Mouse (Mus musculus) kidney, embryonic 15.5 days (tissue): ENCODE results near the gene Birc5. TPM values are rescaled to one million over a fixed set of nuclear protein-coding genes. Genes with fewer than 3 reads are reported as not detected.
"Not testable (repeated sequence)": the region's sequence is repeated elsewhere in the genome, so short reads cannot be mapped to it uniquely, and the experiment has no call there.

ENCODE experiments used
- ATAC-seq: fragments of 200-750 bp; cut with Nextera tagmentation; replicated peaks from 2 replicates; pipeline ENCODE4 v1.8.0; 2017; ENCODE audit warnings: moderate TSS enrichment; ENCODE audit not compliant: low FRiP score
- H3K27ac ChIP-seq: fragments of 300-500 bp; sonication (generic); 2 replicates; pipeline ENCODE4 v1.5.1; 2015; ENCODE audit warnings: mild to moderate bottlenecking, inconsistent platforms
- H3K27me3 ChIP-seq: fragments of 300-500 bp; sonication (generic); 2 replicates; pipeline ENCODE4 v1.6.1; 2015; ENCODE audit warnings: inconsistent platforms
- H3K36me3 ChIP-seq: fragments of 300-500 bp; sonication (generic); 2 replicates; pipeline ENCODE4 v1.6.1; 2015; ENCODE audit warnings: inconsistent platforms
- H3K4me1 ChIP-seq: fragments of 300-500 bp; sonication (generic); 2 replicates; pipeline ENCODE4 v1.6.1; 2015; ENCODE audit warnings: inconsistent platforms
- H3K4me2 ChIP-seq: fragments of 300-500 bp; sonication (generic); 2 replicates; pipeline ENCODE4 v1.6.1; 2015; ENCODE audit warnings: moderate library complexity, mild to moderate bottlenecking, inconsistent platforms
- H3K4me3 ChIP-seq: fragments of 300-500 bp; sonication (generic); replicated peaks from 2 replicates; pipeline ENCODE4 v1.5.1; 2015; ENCODE audit warnings: mild to moderate bottlenecking, inconsistent platforms
- H3K9ac ChIP-seq: fragments of 300-500 bp; sonication (generic); 2 replicates; pipeline ENCODE4 v1.6.1; 2015; ENCODE audit warnings: mild to moderate bottlenecking, inconsistent platforms
- H3K9me3 ChIP-seq: fragments of 300-500 bp; sonication (generic); replicated peaks from 2 replicates; pipeline ENCODE4 v1.6.1; 2016; ENCODE audit warnings: inconsistent platforms
- WGBS: fragments of 180-500 bp; shearing (Covaris S2); methylation state at CpG from one replicate; pipeline ENCODE4 v1.1.7; 2015; ENCODE audit warnings: mixed read lengths; 5-methylcytosine and 5-hydroxymethylcytosine counted together
- polyA plus RNA-seq: library from polyadenylated mRNA; unstranded; fragments of >200 nt; fragmentation: Nextera tagmentation; extraction: Ambion mirVana; gene quantifications from 2 replicates; pipeline ENCODE4 v1.2.1, GENCODE M21; 2015

The Birc5 gene
- polyA plus RNA-seq = 310 and 329 TPM in 2 replicates

DNA sequence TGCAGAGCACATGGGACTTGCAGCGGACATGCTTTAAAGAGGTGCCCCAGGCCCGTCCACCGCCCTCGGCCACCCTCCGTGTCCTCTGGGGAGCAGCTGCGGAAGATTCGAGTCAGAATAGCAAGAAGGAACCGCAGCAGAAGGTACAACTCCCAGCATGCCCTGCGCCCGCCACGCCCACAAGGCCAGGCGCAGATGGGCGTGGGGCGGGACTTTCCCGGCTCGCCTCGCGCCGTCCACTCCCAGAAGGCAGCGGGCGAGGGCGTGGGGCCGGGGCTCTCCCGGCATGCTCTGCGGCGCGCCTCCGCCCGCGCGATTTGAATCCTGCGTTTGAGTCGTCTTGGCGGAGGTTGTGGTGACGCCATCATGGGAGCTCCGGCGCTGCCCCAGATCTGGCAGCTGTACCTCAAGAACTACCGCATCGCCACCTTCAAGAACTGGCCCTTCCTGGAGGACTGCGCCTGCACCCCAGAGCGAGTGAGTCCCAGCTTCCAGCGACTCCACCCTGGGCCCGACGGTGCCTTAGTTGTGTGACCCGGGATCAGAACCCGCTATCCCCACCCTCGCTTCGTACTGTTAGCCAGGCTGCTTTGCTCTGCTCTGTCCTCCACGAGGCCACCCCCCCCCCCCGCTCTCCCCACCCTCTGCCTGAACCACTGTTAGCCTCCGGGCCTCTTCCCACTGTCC, at the start of gene Birc5:
Birc5 (plus strand) TSS at position 267 of the 687 bp plus-strand sequence.
- no peaks in the 10 kb centered on the region for H3K27me3 ChIP-seq
- under 1% methylated on average over 51 of the region's 51 CpGs for WGBS
- H3K9me3 ChIP-seq = no peaks in the 10 kb centered on the region
- ATAC-seq = peak; percentile 93
- H3K4me1 ChIP-seq = peaks cover 48% of the 10 kb centered on the region
- peak within 1 kb of the TSS; percentile 87 for H3K4me2 ChIP-seq
- peaks cover 31% of the 10 kb centered on the region for H3K36me3 ChIP-seq
- H3K4me3 ChIP-seq = peak within 1 kb of the TSS; percentile 77
- peak within 1 kb of the TSS; percentile 80 for H3K9ac ChIP-seq
- H3K27ac ChIP-seq = peak within 1 kb of the TSS; percentile 99

DNA sequence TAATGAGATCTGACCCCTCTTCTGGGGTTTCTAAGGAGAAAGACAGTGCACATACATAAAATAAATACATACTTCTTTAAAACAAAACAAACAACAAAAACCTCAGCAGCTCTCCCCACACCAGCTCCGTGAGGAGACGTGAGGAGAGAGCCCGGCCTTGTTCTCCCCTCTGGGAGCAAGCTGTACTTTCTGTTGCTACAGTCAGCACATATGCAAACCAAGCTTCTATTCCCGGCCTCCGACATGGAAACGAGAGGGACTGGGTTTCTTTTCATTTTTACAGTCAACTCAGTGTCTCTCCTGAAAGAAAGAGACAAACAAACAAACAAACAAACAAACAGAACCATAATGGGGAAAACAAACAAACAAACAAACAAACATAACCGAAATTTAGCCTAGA, 49.0 kb upstream of the Birc5 start:
- no peak overlapping the region for H3K4me3 ChIP-seq
- no peaks in the 10 kb centered on the region for H3K36me3 ChIP-seq
- ATAC-seq = no peak
- H3K27ac ChIP-seq = no peak overlapping the region
- no peak overlapping the region for H3K4me2 ChIP-seq
- no peaks in the 10 kb centered on the region for H3K9me3 ChIP-seq
- WGBS = 81% methylated on average over 7 of the region's 7 CpGs
- H3K27me3 ChIP-seq = no peaks in the 10 kb centered on the region
- H3K4me1 ChIP-seq = peaks cover 20% of the 10 kb centered on the region; the same call in 1 of the 2 replicates
- no peak overlapping the region for H3K9ac ChIP-seq

DNA sequence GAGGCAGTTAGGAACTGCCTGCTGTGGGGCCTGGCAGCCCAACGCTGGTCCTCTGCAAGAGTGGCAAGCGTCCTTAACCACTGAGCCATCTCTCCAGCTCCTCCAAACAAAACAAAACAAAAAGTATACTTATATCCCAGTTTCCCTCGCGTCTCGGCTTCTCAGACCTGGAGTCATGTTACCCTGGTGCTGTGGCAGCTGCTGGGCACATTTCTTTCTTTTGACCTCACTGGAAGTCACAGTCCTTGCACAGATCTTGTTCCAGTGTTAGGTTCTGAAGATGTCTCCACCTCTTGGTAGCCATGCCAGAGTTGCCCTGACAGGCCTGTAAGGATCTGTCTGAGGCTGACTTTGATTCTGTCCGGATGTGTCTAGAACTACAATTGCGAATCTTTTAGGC, 47.4 kb upstream of the Birc5 start:
- no peak for ATAC-seq
- 48% methylated on average over 7 of the region's 7 CpGs for WGBS

DNA sequence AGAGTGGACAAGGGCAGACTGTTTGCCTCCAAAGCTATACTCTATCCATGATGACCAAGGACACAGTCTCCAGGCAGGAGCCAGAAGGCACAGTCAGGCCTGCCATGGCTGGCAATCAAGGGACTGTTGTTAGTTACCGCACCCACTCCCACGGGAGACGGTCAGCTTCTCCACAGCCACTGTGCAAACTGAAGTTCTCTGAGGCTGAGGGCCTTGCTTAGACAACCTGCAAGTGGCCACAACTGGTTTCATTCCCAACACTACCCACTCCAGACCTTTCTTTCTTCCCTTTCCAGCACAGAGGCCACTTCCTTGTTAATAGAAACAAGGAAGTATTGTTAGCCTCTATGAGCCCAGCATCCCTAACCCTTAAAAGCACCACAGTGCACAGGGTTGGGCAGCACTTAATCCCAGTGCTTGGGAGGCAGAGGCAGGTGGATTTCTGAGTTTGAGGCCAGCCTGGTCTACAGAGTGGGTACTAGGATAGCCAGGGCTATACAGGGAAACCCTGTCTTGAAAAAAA, 45.8 kb upstream of the Birc5 start:
- Histone ChIP-seq H3K27me3 (no peaks in the 10 kb centered on the region), H3K27ac (no peak overlapping the region), H3K4me3 (no peak overlapping the region), H3K9me3 (no peaks in the 10 kb centered on the region), H3K4me1 (peaks cover 8% of the 10 kb centered on the region; the same call in 1 of the 2 replicates), H3K36me3 (no peaks in the 10 kb centered on the region), H3K4me2 (no peak overlapping the region), H3K9ac (no peak overlapping the region)
- no peak for ATAC-seq
- WGBS = 88% methylated on average over 3 of the region's 3 CpGs

More for the DNA sequence above, 47.4 kb upstream of the Birc5 start:
- H3K36me3 ChIP-seq = no peaks in the 10 kb centered on the region
- H3K9ac ChIP-seq = no peak overlapping the region
- H3K27me3 ChIP-seq = no peaks in the 10 kb centered on the region
- H3K4me2 ChIP-seq = no peak overlapping the region
- H3K4me3 ChIP-seq = no peak overlapping the region
- H3K4me1 ChIP-seq = peaks cover 20% of the 10 kb centered on the region; the same call in 1 of the 2 replicates
- no peak overlapping the region for H3K27ac ChIP-seq
- no peaks in the 10 kb centered on the region for H3K9me3 ChIP-seq

DNA sequence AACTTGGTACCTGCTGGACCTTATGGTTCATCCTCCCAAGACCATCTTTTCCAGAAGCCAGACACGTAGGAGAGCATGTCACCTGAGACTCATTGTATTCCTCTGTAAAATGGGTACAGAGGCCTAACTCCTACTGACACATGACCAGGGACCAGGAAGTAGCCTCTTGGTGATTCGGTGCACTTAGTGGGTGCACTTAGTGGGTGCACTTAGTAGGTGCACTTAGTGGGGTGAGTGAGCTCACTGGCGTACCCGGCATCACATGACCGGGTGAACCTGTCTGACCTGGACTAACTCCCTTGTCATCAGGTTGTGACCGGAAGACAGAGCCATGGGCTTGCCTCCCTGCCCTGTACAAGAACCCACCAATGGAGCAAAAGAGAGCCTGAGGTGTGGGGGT, 42.3 kb upstream of the Birc5 start:
- Histone ChIP-seq H3K4me3 (no peak overlapping the region), H3K9me3 (no peaks in the 10 kb centered on the region), H3K27ac (no peak overlapping the region), H3K4me2 (no peak overlapping the region), H3K36me3 (no peaks in the 10 kb centered on the region), H3K27me3 (no peaks in the 10 kb centered on the region), H3K4me1 (peaks cover 23% of the 10 kb centered on the region), H3K9ac (no peak overlapping the region)
- WGBS = 92% methylated on average over 6 of the region's 6 CpGs
- ATAC-seq = no peak

DNA sequence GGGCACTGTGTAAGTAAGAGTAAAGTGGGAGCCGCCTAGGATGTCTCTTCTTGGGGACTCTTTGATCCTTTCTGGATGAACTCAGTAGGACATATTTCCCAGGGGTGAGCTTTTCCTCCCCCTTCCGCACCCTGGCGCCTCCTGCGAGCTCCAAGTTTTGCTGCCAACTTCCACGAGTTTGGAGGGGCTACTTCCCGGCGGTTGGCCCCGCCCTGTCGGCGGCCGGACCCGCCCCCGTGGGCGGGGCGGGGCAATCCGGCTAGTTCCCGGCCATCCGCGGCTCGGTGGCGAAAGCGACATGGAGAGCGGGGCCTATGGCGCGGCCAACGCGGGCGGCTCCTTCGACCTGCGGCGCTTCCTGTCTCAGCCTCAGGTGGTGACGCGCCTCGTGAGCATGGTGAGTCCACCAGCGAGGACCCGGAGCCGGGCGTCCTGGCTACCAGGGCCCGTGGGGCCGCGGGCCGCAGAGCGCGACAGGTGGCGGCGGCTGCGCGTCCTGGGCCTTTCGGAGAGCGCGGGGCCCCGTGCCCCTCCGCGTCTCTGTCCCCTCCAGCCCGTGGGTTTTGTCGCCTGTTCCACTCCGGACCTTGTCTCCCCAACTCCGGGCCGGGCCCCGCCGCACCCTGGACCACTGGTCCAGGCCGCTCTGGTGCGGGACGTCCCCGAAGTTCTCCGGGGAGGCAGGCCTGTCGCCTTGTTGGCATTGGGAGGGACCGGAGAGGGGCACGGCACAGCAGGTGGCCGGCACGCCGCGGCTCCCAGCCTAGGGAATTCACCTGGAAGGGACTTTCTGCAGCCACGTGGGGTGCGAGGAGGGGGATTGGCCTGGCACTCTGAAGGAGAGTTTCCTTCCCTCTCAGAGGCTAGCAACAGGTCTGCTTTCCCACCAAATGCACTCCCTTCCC, 39.4 kb upstream of the Birc5 start, which contains the start of the genes Gm20708 and Syngr2:
Gm20708 (plus strand) TSS at position 262 of the 905 bp plus-strand sequence.
Syngr2 (plus strand) TSS at position 262 of the 905 bp plus-strand sequence.
- WGBS = under 1% methylated on average over 75 of the region's 75 CpGs
- peak; percentile 76 for ATAC-seq
- peak within 1 kb of the TSS; percentile 66 for H3K9ac ChIP-seq
- H3K9me3 ChIP-seq = no peaks in the 10 kb centered on the region
- peaks cover 25% of the 10 kb centered on the region for H3K4me1 ChIP-seq
- H3K4me2 ChIP-seq = peak within 1 kb of the TSS; percentile 89
- peak within 1 kb of the TSS; percentile 78 for H3K4me3 ChIP-seq
- H3K27me3 ChIP-seq = no peaks in the 10 kb centered on the region
- H3K27ac ChIP-seq = peak within 1 kb of the TSS; percentile 72
- peaks cover 27% of the 10 kb centered on the region for H3K36me3 ChIP-seq

DNA sequence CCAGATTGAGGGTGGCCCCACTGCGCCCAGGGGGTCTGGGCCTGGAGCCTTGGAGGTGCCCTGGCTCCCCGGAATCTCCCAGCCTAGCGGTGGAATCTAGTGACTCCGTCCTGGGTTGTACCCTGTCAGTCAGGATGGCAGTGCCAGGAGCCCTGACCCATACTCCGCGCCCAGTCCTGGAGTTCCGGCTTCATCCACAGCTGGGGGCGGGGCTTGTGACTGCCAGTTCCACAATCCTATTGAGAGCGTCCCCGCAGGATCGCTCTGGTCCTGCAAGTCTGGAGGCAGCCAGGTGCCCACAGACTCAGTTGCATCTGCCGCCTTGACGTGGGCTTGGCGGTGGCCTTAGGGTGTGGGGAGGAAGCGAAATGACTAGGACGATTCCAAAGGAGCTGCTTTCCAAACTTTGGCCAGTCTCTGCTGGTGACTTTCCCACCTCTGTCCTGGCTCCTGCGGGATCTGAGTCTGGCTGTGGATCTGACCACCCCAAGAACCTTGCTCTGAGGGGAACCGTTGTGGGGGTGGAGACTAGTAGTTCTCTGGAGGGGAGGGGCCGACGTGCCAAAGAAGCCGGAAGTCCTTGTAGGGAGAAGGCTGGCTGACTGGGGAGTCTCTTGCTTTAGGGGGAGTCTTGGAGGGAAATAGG, 38.5 kb upstream of the Birc5 start:
- H3K36me3 ChIP-seq = peaks cover 36% of the 10 kb centered on the region
- peaks cover 25% of the 10 kb centered on the region for H3K4me1 ChIP-seq
- H3K9me3 ChIP-seq = no peaks in the 10 kb centered on the region
- peak; percentile 83 for ATAC-seq
- no peaks in the 10 kb centered on the region for H3K27me3 ChIP-seq
- WGBS = under 1% methylated on average over 21 of the region's 21 CpGs
- H3K27ac ChIP-seq = peak overlapping the region; percentile 72
- H3K4me3 ChIP-seq = peak overlapping the region; percentile 78
- H3K9ac ChIP-seq = peak overlapping the region; percentile 66
- H3K4me2 ChIP-seq = peak overlapping the region; percentile 89

DNA sequence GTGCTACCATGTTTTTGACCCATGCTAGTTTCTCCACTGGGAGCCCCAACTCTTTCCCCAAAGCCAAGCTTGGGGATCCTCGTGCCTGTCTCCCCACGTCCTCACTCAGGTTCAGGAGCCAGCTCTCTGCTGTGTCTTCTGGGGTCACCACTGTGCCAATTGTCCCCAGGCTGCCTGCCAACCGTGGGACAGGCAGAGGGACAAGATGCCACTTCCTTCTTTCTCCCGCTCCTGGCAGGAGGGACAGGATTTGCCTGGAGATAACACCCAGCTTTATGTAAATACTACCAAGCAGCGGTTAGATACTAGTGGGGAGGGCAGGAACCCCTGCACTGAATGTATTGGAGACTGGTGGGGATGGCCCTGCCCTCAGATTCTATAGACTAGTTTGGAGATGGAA, 35.2 kb upstream of the Birc5 start:
- no peak for ATAC-seq
- no peak overlapping the region for H3K9ac ChIP-seq
- H3K4me1 ChIP-seq = peaks cover 25% of the 10 kb centered on the region
- WGBS = 80% methylated on average over 5 of the region's 5 CpGs
- no peaks in the 10 kb centered on the region for H3K9me3 ChIP-seq
- H3K36me3 ChIP-seq = peaks cover 67% of the 10 kb centered on the region
- H3K4me3 ChIP-seq = no peak overlapping the region
- H3K4me2 ChIP-seq = no peak overlapping the region
- H3K27ac ChIP-seq = no peak overlapping the region
- no peaks in the 10 kb centered on the region for H3K27me3 ChIP-seq

DNA sequence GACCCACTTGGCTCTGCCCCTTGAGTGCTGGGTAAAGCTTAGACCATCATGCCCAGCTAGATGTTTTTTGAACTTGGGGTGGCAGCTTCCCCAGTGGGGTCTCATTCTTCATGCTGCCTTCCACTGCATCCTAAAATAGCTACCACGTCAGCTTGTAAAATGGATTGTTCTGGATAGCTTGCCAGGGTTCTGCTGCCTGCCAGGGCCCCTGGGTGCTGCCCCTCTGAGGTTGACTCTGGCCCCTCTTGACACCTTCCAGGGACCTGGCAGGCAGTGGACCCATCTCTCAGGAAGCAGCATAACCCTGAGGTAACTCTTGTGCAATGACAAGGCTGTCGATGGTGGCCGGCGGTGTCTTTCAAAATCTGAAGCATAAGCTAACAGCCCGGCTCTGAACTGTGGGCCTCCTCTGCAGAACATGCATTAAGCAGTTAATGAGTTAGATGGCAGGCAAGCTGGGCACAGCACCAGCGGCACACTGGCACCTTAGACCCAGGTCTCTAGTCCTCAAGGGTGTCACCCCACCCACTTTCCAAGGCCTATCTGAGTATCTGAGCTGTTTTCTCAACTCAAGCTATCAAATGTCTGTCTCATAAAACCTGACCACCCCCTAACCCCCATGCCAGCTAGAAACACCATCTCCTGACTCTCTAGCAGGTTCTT, 34.2 kb upstream of the Birc5 start:
- no peak overlapping the region for H3K27ac ChIP-seq

DNA sequence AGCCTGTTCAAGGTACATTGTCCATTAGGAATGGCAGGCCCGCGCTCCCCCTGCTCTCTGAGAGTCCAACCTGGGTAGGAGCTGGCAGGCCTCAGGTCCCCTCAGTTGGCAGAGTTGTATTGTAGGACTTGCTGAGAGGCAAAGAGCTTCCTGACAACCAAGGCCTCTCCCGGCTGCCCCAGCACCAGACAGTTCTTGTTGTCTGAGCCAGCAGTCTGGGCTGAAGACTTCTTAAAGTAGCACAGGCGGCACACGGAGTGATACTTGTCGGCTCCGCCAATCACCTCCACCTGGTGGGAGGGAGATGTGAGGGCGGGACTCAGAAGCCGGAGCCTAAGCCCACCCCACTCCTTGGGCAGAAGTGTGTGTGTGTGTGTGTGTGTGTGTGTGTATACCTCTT, 33.2 kb upstream of the Birc5 start:
- not testable (repeated sequence) for H3K4me3 ChIP-seq, H3K9me3 ChIP-seq, H3K27me3 ChIP-seq, H3K9ac ChIP-seq, H3K4me2 ChIP-seq, H3K4me1 ChIP-seq, H3K27ac ChIP-seq, ATAC-seq
- WGBS = 85% methylated on average over 9 of the region's 9 CpGs
- H3K36me3 ChIP-seq = peaks cover 87% of the 10 kb centered on the region

More for the DNA sequence above, 34.2 kb upstream of the Birc5 start:
- ATAC-seq = no peak
- Histone ChIP-seq H3K36me3 (peaks cover 77% of the 10 kb centered on the region), H3K9me3 (no peaks in the 10 kb centered on the region), H3K4me3 (no peak overlapping the region), H3K4me1 (peaks cover 19% of the 10 kb centered on the region), H3K9ac (no peak overlapping the region), H3K27me3 (no peaks in the 10 kb centered on the region), H3K4me2 (no peak overlapping the region)
- 90% methylated on average over 6 of the region's 6 CpGs for WGBS

DNA sequence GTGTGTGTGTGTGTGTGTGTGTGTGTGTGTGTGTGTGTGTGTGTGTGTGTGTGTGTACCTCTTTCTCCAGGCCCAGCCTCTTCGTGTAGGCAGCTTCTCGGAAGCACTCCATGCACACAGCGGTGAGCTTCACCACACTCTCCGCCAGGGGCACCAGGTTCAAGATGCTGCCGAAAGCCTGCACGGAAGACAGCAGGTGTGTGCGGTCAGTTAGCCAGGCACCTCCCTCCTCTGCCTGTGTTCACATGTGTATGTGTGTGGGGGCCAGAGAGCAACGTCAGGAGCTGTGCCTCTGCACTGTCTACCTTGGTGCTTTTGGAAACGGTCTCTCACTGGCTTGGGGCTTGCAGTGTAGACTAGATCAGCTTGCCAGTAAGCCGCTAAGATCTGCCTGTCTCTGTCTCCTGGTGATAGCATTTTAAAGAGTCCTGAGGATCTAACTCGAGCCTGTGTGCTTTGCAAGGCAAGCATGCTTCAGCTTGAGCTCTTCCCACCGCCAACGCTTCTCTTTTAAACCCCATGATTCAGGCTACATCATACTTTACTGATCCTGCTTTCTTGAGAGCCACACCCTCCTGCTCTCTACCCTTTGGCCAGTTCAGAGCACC, 32.6 kb upstream of the Birc5 start:
- no peaks in the 10 kb centered on the region for H3K9me3 ChIP-seq
- H3K27me3 ChIP-seq = no peaks in the 10 kb centered on the region
- H3K36me3 ChIP-seq = peaks cover 93% of the 10 kb centered on the region
- no peak overlapping the region for H3K27ac ChIP-seq
- H3K4me1 ChIP-seq = peaks cover 3% of the 10 kb centered on the region
- H3K4me2 ChIP-seq = no peak overlapping the region
- H3K9ac ChIP-seq = no peak overlapping the region
- no peak overlapping the region for H3K4me3 ChIP-seq
- ATAC-seq = no peak
- WGBS = 88% methylated on average over 13 of the region's 13 CpGs
